Mouse (Mus musculus) G1E (cell line): ENCODE data around the gene Wdfy3.

Experiments used
- GATA1 ChIP-seq: IDR thresholded peaks from 2 replicates; pipeline ENCODE4 v1.6.1; 2012; ENCODE audit warnings: borderline replicate concordance, low read length, inconsistent platforms, mixed read lengths
- POLR2AphosphoS5 ChIP-seq: IDR thresholded peaks from 2 replicates; pipeline ENCODE4 v1.6.1; 2012; ENCODE audit warnings: low read depth, low read length, inconsistent platforms; ENCODE audit not compliant: insufficient replicate concordance

- TF ChIP-seq GATA1 (no peak), POLR2AphosphoS5 (no peak)
Measured at GRCm38 (mm10) chr5:101802358-101803022, 267.2 kb downstream of the Wdfy3 start.
